Mouse (Mus musculus): ENCODE data around the gene Sidt2. TPM values are rescaled to one million over a fixed set of nuclear protein-coding genes. Genes with fewer than 3 reads are reported as not detected.

Sidt2 gene
- polyA plus RNA-seq (2014; fragmentation: Nextera tagmentation; extraction: Ambion mirVana): 34.7 and 36.0 TPM in 2 replicates

DNA sequence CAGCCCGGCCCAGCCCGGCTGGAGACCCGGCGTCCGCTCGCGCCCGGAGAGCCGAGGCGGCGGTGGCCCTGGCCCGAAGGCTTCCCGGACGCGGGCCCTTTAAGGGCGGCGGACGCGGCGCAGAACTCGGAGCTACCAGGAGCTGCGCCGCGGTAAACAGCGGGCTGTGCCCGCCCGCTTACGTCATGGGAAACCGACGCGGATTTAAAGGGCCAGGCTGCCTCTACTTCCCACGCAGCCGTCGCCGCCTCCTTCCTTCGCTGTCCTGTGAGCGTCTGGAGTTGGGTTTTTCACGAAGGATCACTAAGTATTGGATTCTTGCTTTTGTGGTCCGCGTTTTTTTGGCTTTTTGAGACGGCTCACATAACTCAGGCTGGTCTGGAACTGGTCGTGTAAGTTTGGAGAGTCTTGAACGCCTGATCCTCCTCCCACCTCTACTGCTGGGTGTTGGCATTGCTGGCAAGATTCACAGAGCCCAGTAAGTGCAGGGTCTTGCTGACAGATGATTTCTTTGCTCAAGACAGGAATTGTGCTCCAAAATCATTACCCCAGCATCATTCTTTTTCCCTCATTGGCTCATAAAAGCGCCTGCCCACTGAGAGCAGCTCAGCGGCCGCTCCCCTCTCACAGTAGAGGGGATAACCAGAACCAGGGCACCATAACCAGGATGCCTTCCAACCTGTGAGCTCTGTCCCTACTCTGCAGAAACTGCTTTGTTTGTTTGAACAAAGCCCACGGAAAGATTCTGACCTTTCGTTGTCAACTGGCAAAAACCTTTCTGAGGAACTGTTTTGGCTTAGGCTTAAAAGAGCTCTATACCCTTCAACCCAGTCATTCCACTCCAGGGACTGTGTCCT, at the start of gene Sidt2:
Sidt2 (minus strand) TSS at position 152 of the 857 bp plus-strand sequence.
- peak within 1 kb of the TSS; percentile 70 for H3K27ac ChIP-seq (ENCODE audit: low read depth, low read length)
- peaks cover 13% of the 10 kb centered on the region for H3K4me1 ChIP-seq (ENCODE audit: control insufficient read depth, insufficient read depth, low read length)
- H3K4me3 ChIP-seq (ENCODE audit: low read depth, low read length): peak within 1 kb of the TSS; percentile 67
- H3K36me3 ChIP-seq (ENCODE audit: control insufficient read depth, insufficient read depth, low read length): peaks cover 3% of the 10 kb centered on the region; the same call in 1 of the 2 replicates
- no peaks in the 10 kb centered on the region for H3K27me3 ChIP-seq (ENCODE audit: control insufficient read depth, insufficient read depth, low read length)
- WGBS (ENCODE audit: insufficient replicate concordance): under 1% methylated on average over 48 of the region's 48 CpGs
- peak within 1 kb of the TSS; percentile 92 for H3K4me2 ChIP-seq
- no peaks in the 10 kb centered on the region for H3K9me3 ChIP-seq (replicated peaks; ENCODE audit: control insufficient read depth, low read length)
- H3K9ac ChIP-seq (ENCODE audit: low read depth, low read length): peak within 1 kb of the TSS; percentile 88
- ATAC-seq (replicated peaks; ENCODE audit: insufficient number of reproducible peaks, low FRiP score, low TSS enrichment): peak; percentile 92

DNA sequence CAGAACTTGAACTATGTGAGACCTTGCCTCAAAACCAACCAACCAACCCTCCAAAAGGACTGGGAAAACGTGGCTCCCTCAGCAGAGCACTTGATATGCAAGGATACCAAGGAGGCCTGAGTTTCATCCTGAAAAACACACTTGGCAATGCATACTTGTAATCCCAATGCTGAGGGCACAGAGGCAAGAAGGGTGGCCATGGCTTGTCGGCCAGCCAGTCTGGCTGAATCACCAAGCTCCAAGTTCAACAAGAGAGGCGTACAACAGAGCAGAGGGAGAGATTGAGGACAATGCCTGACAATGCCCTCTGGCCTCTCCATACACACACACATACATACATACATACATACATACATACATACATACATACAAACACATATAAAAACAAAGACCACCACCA, 49.5 kb upstream of the Sidt2 start:
- H3K4me1 ChIP-seq (ENCODE audit: control insufficient read depth, insufficient read depth, low read length): no peaks in the 10 kb centered on the region
- 53% methylated on average over 3 of the region's 3 CpGs for WGBS (ENCODE audit: insufficient replicate concordance)
- H3K27me3 ChIP-seq (ENCODE audit: control insufficient read depth, insufficient read depth, low read length): no peaks in the 10 kb centered on the region
- ATAC-seq (replicated peaks; ENCODE audit: insufficient number of reproducible peaks, low FRiP score, low TSS enrichment): no peak
- no peak overlapping the region for H3K27ac ChIP-seq (ENCODE audit: low read depth, low read length)
- no peak overlapping the region for H3K4me3 ChIP-seq (ENCODE audit: low read depth, low read length)
- no peaks in the 10 kb centered on the region for H3K36me3 ChIP-seq (ENCODE audit: control insufficient read depth, insufficient read depth, low read length)
- no peak overlapping the region for H3K4me2 ChIP-seq
- no peaks in the 10 kb centered on the region for H3K9me3 ChIP-seq (replicated peaks; ENCODE audit: control insufficient read depth, low read length)
- no peak overlapping the region for H3K9ac ChIP-seq (ENCODE audit: low read depth, low read length)

DNA sequence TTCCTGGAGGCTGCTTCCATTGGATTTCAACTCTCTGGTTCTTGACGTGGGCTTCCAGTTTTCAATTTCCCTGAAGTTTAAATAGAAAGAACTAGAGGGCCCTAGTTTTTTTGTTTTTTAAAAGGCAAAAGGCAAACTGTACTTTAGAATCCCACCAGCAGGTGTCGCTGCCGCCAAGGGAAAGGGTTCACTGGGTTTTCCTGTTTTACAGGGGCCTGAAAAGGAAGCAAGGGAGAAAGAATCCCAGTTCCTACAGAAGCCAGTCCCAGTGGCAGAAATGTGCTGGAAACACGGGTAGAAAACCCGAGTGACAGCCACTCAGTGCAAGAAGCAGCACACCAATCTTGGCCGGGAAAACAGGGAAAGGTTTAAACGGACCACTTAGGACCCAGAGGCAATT, 48.7 kb upstream of the Sidt2 start:
- Histone ChIP-seq H3K4me2 (no peak overlapping the region), H3K27me3 (ENCODE audit: control insufficient read depth, insufficient read depth, low read length) (no peaks in the 10 kb centered on the region), H3K36me3 (ENCODE audit: control insufficient read depth, insufficient read depth, low read length) (no peaks in the 10 kb centered on the region), H3K4me3 (ENCODE audit: low read depth, low read length) (no peak overlapping the region), H3K27ac (ENCODE audit: low read depth, low read length) (no peak overlapping the region), H3K4me1 (ENCODE audit: control insufficient read depth, insufficient read depth, low read length) (no peaks in the 10 kb centered on the region), H3K9me3 (replicated peaks; ENCODE audit: control insufficient read depth, low read length) (no peaks in the 10 kb centered on the region), H3K9ac (ENCODE audit: low read depth, low read length) (no peak overlapping the region)
- 7% methylated on average over 7 of the region's 7 CpGs for WGBS (ENCODE audit: insufficient replicate concordance)
- no peak for ATAC-seq (replicated peaks; ENCODE audit: insufficient number of reproducible peaks, low FRiP score, low TSS enrichment)

DNA sequence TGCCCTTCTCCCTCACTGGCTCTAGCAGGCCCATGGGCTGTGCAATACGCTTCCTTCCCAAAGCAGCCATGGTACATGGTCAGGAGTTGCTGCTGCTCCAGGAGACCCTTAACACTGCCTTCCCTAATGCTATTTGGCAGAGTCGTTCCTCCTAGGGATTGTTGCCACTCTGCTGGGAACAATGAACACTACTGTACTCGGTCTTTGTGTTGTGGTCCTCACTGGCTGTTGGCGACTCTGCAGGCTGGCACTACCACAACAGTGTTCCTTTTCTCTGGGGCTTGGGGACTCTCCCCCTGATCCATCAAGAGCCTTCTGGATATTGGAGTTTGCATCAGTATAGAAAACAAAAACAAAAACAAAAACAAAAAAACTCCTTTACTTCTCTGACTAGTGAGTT, 44.0 kb upstream of the Sidt2 start:
- Histone ChIP-seq H3K4me3 (ENCODE audit: low read depth, low read length) (no peak overlapping the region), H3K27ac (ENCODE audit: low read depth, low read length) (no peak overlapping the region), H3K4me1 (ENCODE audit: control insufficient read depth, insufficient read depth, low read length) (no peaks in the 10 kb centered on the region), H3K27me3 (ENCODE audit: control insufficient read depth, insufficient read depth, low read length) (no peaks in the 10 kb centered on the region), H3K4me2 (no peak overlapping the region), H3K36me3 (ENCODE audit: control insufficient read depth, insufficient read depth, low read length) (no peaks in the 10 kb centered on the region), H3K9ac (ENCODE audit: low read depth, low read length) (no peak overlapping the region), H3K9me3 (replicated peaks; ENCODE audit: control insufficient read depth, low read length) (no peaks in the 10 kb centered on the region)
- no peak for ATAC-seq (replicated peaks; ENCODE audit: insufficient number of reproducible peaks, low FRiP score, low TSS enrichment)
- 76% methylated on average over 4 of the region's 4 CpGs for WGBS (ENCODE audit: insufficient replicate concordance)

DNA sequence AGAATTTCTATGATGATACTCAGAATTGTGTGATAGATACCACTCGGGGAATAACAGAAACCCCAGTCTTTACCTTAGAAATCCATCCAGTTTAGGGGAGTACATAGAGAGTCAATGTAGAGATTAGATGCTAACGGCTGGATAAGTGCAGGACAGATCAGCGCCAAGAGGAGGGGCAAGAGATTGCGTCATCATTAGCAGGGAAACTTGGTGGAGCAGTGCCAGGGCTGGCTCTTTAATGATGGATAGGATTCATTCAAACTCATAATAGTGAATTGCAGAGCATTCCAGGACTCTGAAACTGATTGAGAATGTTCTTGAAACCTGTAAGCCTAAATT, 30.1 kb upstream of the Sidt2 start:
- 1% methylated on average over 4 of the region's 4 CpGs for WGBS (ENCODE audit: insufficient replicate concordance)
- Histone ChIP-seq H3K36me3 (ENCODE audit: control insufficient read depth, insufficient read depth, low read length) (no peaks in the 10 kb centered on the region), H3K9me3 (replicated peaks; ENCODE audit: control insufficient read depth, low read length) (no peaks in the 10 kb centered on the region), H3K27ac (ENCODE audit: low read depth, low read length) (peak overlapping the region; percentile 93), H3K4me2 (peak overlapping the region; percentile 98), H3K4me3 (ENCODE audit: low read depth, low read length) (peak overlapping the region; percentile 97), H3K27me3 (ENCODE audit: control insufficient read depth, insufficient read depth, low read length) (no peaks in the 10 kb centered on the region), H3K4me1 (ENCODE audit: control insufficient read depth, insufficient read depth, low read length) (peaks cover 11% of the 10 kb centered on the region), H3K9ac (ENCODE audit: low read depth, low read length) (peak overlapping the region; percentile 98)
- ATAC-seq (replicated peaks; ENCODE audit: insufficient number of reproducible peaks, low FRiP score, low TSS enrichment): no peak

DNA sequence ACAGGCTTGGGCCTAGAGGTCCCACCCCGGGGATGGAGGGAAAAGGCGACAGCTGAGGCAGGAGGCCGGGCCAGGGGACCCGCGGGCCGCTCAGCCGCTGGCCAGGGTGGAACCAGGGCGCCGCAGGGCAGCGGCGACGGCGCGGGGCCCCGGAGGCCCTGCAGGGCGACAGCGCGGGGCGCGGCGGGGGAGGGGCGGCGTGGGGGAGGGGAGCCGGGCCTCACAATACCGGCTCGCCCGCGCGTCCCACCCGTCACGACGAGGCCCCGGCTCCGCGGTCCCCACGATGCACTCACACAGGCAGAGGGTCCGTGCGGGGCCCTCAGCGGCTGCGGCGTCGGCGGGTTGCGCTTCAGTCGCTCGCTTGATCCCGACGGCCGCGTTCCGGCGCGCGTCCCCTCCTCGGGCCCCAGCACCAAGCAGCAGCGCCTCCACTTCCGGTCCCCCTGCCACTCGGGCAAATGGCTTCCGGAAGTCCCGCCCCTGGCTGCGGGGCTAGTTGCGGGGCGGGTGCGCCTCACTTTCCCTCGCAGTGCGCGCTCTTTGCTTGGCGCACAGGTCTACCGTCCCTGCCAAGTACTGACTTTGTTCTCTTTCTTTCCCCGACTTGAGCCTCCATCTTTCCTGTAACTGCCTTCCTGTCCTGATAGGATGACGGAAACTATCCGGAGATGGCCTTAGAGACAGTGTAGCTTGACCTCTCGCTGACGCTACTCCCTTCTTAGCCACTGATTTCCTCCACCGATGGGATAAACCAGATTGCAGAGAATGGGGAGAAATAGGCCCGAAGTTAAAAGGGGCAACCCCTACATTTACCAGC, 29.6 kb upstream of the Sidt2 start:
- peak; percentile 88 for ATAC-seq (replicated peaks; ENCODE audit: insufficient number of reproducible peaks, low FRiP score, low TSS enrichment)
- Histone ChIP-seq H3K4me1 (ENCODE audit: control insufficient read depth, insufficient read depth, low read length) (peaks cover 11% of the 10 kb centered on the region), H3K27ac (ENCODE audit: low read depth, low read length) (peak overlapping the region; percentile 93), H3K4me3 (ENCODE audit: low read depth, low read length) (peak overlapping the region; percentile 97), H3K4me2 (peak overlapping the region; percentile 98), H3K27me3 (ENCODE audit: control insufficient read depth, insufficient read depth, low read length) (no peaks in the 10 kb centered on the region), H3K9me3 (replicated peaks; ENCODE audit: control insufficient read depth, low read length) (no peaks in the 10 kb centered on the region), H3K9ac (ENCODE audit: low read depth, low read length) (peak overlapping the region; percentile 98), H3K36me3 (ENCODE audit: control insufficient read depth, insufficient read depth, low read length) (no peaks in the 10 kb centered on the region)
- 0% methylated on average over 32 of the region's 76 CpGs for WGBS (ENCODE audit: insufficient replicate concordance)

DNA sequence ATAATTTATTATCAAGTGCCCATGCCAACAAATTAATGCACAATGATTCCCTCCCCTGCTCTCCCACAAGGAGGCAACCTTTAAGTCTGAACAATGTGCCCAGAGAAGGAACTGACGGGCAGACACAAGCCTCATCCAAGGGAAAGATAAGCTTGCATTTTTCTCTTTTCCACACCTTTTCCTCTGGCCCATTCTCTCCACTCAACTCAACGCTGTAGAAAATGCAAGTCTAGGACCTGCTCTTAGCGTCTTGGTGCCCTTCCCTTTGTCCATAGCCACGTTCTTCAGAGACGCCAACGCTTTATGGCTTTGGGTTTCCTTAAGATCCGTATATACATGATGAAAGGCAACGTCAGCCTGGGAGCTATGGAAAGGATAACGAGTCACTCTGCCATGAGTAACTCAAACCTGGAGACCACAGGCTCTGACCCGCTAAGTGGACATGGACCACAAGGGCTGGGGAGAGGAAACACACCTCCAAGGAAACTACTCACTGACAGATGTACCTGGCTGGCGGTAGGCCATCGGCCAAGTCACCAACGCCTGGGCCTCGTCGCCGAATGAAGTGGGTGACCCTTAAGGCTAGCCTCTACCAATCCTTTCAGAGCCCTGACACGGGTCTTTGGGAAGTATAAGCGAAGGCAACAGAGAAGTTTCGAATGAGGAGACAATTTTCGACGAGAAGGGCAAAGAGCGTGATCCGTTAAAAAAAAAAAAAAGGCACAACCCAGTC, 28.8 kb upstream of the Sidt2 start:
- WGBS (ENCODE audit: insufficient replicate concordance): 1% methylated on average over 23 of the region's 23 CpGs
- peak overlapping the region; percentile 98 for H3K9ac ChIP-seq (ENCODE audit: low read depth, low read length)
- 0 out of 2 replicates have a peak, but pooled peaks have one; percentile 25 for ATAC-seq (replicated peaks; ENCODE audit: insufficient number of reproducible peaks, low FRiP score, low TSS enrichment)

DNA sequence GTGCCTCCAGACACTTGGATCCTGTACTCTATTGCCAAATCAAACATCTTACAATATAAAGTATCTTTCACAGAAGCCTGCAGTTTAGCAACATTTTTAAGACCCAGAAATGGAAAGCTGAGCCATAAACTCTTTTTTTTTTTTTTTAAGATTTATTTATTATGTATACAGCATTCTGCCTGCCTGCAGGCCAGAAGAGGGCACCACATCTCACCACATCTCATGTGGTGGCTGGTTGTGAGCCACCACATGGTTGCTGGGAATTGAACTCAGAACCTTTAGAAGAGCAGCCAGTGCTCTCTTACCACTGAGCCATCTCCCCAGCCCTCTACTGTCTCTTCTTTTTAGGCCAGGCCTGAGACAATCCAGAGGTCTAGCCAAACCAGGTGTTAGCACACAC, 26.3 kb upstream of the Sidt2 start:
- Histone ChIP-seq H3K4me3 (ENCODE audit: low read depth, low read length) (no peak overlapping the region), H3K4me1 (ENCODE audit: control insufficient read depth, insufficient read depth, low read length) (peaks cover 11% of the 10 kb centered on the region), H3K9ac (ENCODE audit: low read depth, low read length) (no peak overlapping the region), H3K27me3 (ENCODE audit: control insufficient read depth, insufficient read depth, low read length) (no peaks in the 10 kb centered on the region), H3K4me2 (no peak overlapping the region), H3K36me3 (ENCODE audit: control insufficient read depth, insufficient read depth, low read length) (no peaks in the 10 kb centered on the region), H3K9me3 (replicated peaks; ENCODE audit: control insufficient read depth, low read length) (no peaks in the 10 kb centered on the region), H3K27ac (ENCODE audit: low read depth, low read length) (no peak overlapping the region)
- ATAC-seq (replicated peaks; ENCODE audit: insufficient number of reproducible peaks, low FRiP score, low TSS enrichment): no peak

More for the DNA sequence above, 28.8 kb upstream of the Sidt2 start:
- H3K4me2 ChIP-seq: peak overlapping the region; percentile 98
- no peaks in the 10 kb centered on the region for H3K9me3 ChIP-seq (replicated peaks; ENCODE audit: control insufficient read depth, low read length)
- peak overlapping the region; percentile 97 for H3K4me3 ChIP-seq (ENCODE audit: low read depth, low read length)
- H3K4me1 ChIP-seq (ENCODE audit: control insufficient read depth, insufficient read depth, low read length): peaks cover 11% of the 10 kb centered on the region
- peak overlapping the region; percentile 93 for H3K27ac ChIP-seq (ENCODE audit: low read depth, low read length)
- no peaks in the 10 kb centered on the region for H3K36me3 ChIP-seq (ENCODE audit: control insufficient read depth, insufficient read depth, low read length)
- H3K27me3 ChIP-seq (ENCODE audit: control insufficient read depth, insufficient read depth, low read length): no peaks in the 10 kb centered on the region

Data from heart, embryonic 11.5 days (tissue).